Comparison of ENCODE assay signal across 7 mouse cellular contexts in the genomic region with DNA sequence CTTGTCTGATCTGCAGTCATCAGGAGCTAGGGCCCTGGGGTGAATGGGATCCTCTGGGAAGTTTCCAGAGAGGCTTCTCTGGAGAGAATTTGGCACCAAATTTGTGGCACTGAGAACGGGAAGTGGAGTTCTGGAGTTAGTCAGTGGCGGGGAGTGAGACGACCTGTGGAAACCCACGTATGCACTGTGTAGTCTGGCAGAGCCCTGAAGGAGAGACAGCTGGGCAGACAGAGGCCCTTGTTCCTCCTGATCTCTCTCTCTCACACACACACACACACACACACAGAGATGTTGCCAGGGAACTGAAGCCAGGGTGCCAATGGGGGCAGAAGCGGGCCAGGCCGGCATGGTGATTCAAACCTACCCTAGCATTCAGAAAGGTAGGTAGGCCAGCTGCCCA. TPM values are rescaled to one million over a fixed set of nuclear protein-coding genes. Genes with fewer than 3 reads are reported as not detected.
DNase-seq lines count a peak whose midpoint lies in the region; ATAC-seq and TF ChIP-seq lines count a peak whose summit lies in the region.

No protein-coding gene starts in this region.

- no peaks in the 10 kb centered on the region for H3K9me3 ChIP-seq in kidney, embryonic 15.5 days (replicated peaks)
- no peaks in the 10 kb centered on the region for H3K9me3 ChIP-seq in embryonic facial prominence, embryonic 12.5 days
- H3K9me3 ChIP-seq in hindbrain, embryonic 15.5 days, result no peaks in the 10 kb centered on the region
- no peaks in the 10 kb centered on the region for H3K9me3 ChIP-seq in midbrain, postnatal 0 days (ENCODE audit: low read length)

- WGBS in kidney, embryonic 15.5 days, result 34% methylated on average over 6 of the region's 6 CpGs
- WGBS in embryonic facial prominence, embryonic 12.5 days, result 47% methylated on average over 6 of the region's 6 CpGs
- 46% methylated on average over 6 of the region's 6 CpGs for WGBS in hindbrain, embryonic 15.5 days
- 48% methylated on average over 6 of the region's 6 CpGs for WGBS in midbrain, postnatal 0 days

- no peak for ATAC-seq in kidney, embryonic 15.5 days (replicated peaks; ENCODE audit: low FRiP score)
- ATAC-seq in embryonic facial prominence, embryonic 12.5 days (ENCODE audit: insufficient number of reproducible peaks, insufficient read depth, low FRiP score, low TSS enrichment), result no peak
- ATAC-seq in hindbrain, embryonic 15.5 days (ENCODE audit: low FRiP score, low read depth), result peak; percentile 3; the same call in 1 of the 2 replicates
- ATAC-seq in midbrain, postnatal 0 days (ENCODE audit: low FRiP score), result no peak

- no peak for TF ChIP-seq CTCF in midbrain, postnatal 0 days (IDR thresholded peaks at IDR 0.05)

- peak overlapping the region; percentile 86; the same call in 1 of the 2 replicates for H3K4me3 ChIP-seq in kidney, embryonic 15.5 days (replicated peaks)
- no peak overlapping the region for H3K4me3 ChIP-seq in embryonic facial prominence, embryonic 12.5 days
- no peak overlapping the region for H3K4me3 ChIP-seq in hindbrain, embryonic 15.5 days
- no peak overlapping the region; the same call in 1 of the 2 replicates for H3K4me3 ChIP-seq in midbrain, postnatal 0 days (ENCODE audit: low read depth, low read length)

- 0 out of 2 replicates have a peak overlapping the region, but pooled peaks have one; percentile 9 for H3K27ac ChIP-seq in kidney, embryonic 15.5 days
- H3K27ac ChIP-seq in embryonic facial prominence, embryonic 12.5 days, result no peak overlapping the region
- H3K27ac ChIP-seq in hindbrain, embryonic 15.5 days (replicated peaks), result no peak overlapping the region
- no peak overlapping the region for H3K27ac ChIP-seq in midbrain, postnatal 0 days (ENCODE audit: low read depth, low read length)

- DNase-seq in kidney, adult 8-10 months, result no peak
- no peak for DNase-seq in midbrain, postnatal 0 days (ENCODE audit: low spot score)
- no peak for DNase-seq in adrenal gland, adult 2 months
- no peak for DNase-seq in spleen, adult 12 weeks (ENCODE audit: low spot score)

- peak overlapping the region; percentile 87 for H3K4me2 ChIP-seq in kidney, embryonic 15.5 days
- peak overlapping the region; percentile 79 for H3K4me2 ChIP-seq in embryonic facial prominence, embryonic 12.5 days (replicated peaks)
- peak overlapping the region; percentile 72 for H3K4me2 ChIP-seq in hindbrain, embryonic 15.5 days
- 0 out of 2 replicates have a peak overlapping the region, but pooled peaks have one; percentile 4 for H3K4me2 ChIP-seq in midbrain, postnatal 0 days (ENCODE audit: low read depth, low read length, poor library complexity, severe bottlenecking)

- H3K27me3 ChIP-seq in kidney, embryonic 15.5 days, result no peaks in the 10 kb centered on the region
- H3K27me3 ChIP-seq in embryonic facial prominence, embryonic 12.5 days, result no peaks in the 10 kb centered on the region
- H3K27me3 ChIP-seq in hindbrain, embryonic 15.5 days, result no peaks in the 10 kb centered on the region
- H3K27me3 ChIP-seq in midbrain, postnatal 0 days (ENCODE audit: insufficient read depth, low read length), result no peaks in the 10 kb centered on the region

- no peaks in the 10 kb centered on the region for H3K36me3 ChIP-seq in kidney, embryonic 15.5 days
- H3K36me3 ChIP-seq in embryonic facial prominence, embryonic 12.5 days, result no peaks in the 10 kb centered on the region
- H3K36me3 ChIP-seq in hindbrain, embryonic 15.5 days, result no peaks in the 10 kb centered on the region
- no peaks in the 10 kb centered on the region for H3K36me3 ChIP-seq in midbrain, postnatal 0 days (ENCODE audit: insufficient read depth, low read length)

- peaks cover 49% of the 10 kb centered on the region for H3K4me1 ChIP-seq in kidney, embryonic 15.5 days
- peaks cover 30% of the 10 kb centered on the region for H3K4me1 ChIP-seq in embryonic facial prominence, embryonic 12.5 days
- peaks cover 39% of the 10 kb centered on the region for H3K4me1 ChIP-seq in hindbrain, embryonic 15.5 days (replicated peaks)
- H3K4me1 ChIP-seq in midbrain, postnatal 0 days (ENCODE audit: insufficient read depth, low read length), result peaks cover 19% of the 10 kb centered on the region

- peak overlapping the region; percentile 15; the same call in 1 of the 2 replicates for H3K9ac ChIP-seq in kidney, embryonic 15.5 days
- H3K9ac ChIP-seq in embryonic facial prominence, embryonic 12.5 days, result no peak overlapping the region
- no peak overlapping the region for H3K9ac ChIP-seq in hindbrain, embryonic 15.5 days
- H3K9ac ChIP-seq in midbrain, postnatal 0 days (replicated peaks; ENCODE audit: low read length, poor library complexity, severe bottlenecking), result no peak overlapping the region

RNA-seq across cellular contexts. Expression of a gene that starts 1.0 kb away (rescaled TPM):
- polyA plus RNA-seq in kidney, embryonic 15.5 days (2015; fragmentation: Nextera tagmentation; extraction: Ambion mirVana), result 5.9 and 6.6 TPM in 2 replicates
- polyA plus RNA-seq in embryonic facial prominence, embryonic 12.5 days (2016; fragmentation: Nextera tagmentation; extraction: Ambion mirVana), result 5.2 and 6.7 TPM in 2 replicates
- polyA plus RNA-seq in hindbrain, embryonic 15.5 days (2015; fragmentation: Nextera tagmentation; extraction: Ambion mirVana), result 4.4 and 4.6 TPM in 2 replicates
- total RNA-seq in midbrain, postnatal 0 days (2014; rRNA removed), result 78.6 and 105 TPM in 2 replicates
- 2.3 and 3.0 TPM in 2 replicates for polyA plus RNA-seq in midbrain, postnatal 0 days (2015; fragmentation: Nextera tagmentation; extraction: Ambion mirVana)
- total RNA-seq in adrenal gland, adult 2 months (2021), result 100 to 1,000 TPM; 395 to 486 TPM
- 751 and 799 TPM in 2 replicates for polyA plus RNA-seq in adrenal gland, adult 2 months (2012; rRNA removed)

Comparison
In these comparisons a context has a peak if more than half of its experiments do, and no peak if none do; other contexts are left out.
1. H3K4me2 ChIP-seq: peak in every context shown above with its lines; median percentile 87 in kidney, embryonic 15.5 days; 79 in embryonic facial prominence, embryonic 12.5 days; 72 in hindbrain, embryonic 15.5 days; 4 in midbrain, postnatal 0 days.
2. RNA of a gene that starts 1.0 kb away (polyA plus RNA-seq): 751 to 799 TPM in adrenal gland, adult 2 months; 5.9 to 6.6 TPM in kidney, embryonic 15.5 days, 5.2 to 6.7 TPM in embryonic facial prominence, embryonic 12.5 days, 4.4 to 4.6 TPM in hindbrain, embryonic 15.5 days and 2.3 to 3.0 TPM in midbrain, postnatal 0 days; every median in the first group is over 10 times any median in the second.